Comparison of ENCODE assay signal across 10 mouse cellular contexts in genomic region chr12:72047513-72047912, GRCm38 (mm10). TPM values are rescaled to one million over a fixed set of nuclear protein-coding genes. Genes with fewer than 3 reads are reported as not detected.
DNase-seq lines count a peak whose midpoint lies in the region; ATAC-seq and TF ChIP-seq lines count a peak whose summit lies in the region.
"Had no signal": no experiment of that assay in that cellular context is flagged by ENCODE, and none has a peak within 500 bp of the region (broad histone marks: within the 10 kb centered on the region; RNA-seq: fewer than 3 reads in every experiment).

No protein-coding gene starts in this region.

- ATAC-seq in lung, postnatal 0 days, result no peak

- DNase-seq in heart, adult 2 months, result no peak
- no peak for DNase-seq in heart, postnatal 4 days
- DNase-seq in lung, postnatal 0 days (ENCODE audit: low spot score), result peak; percentile 80
- no peak for DNase-seq in lung, adult 18-20 months
- peak; percentile 23 for DNase-seq in R1 (ENCODE audit: low read depth, low spot score)
- peak; percentile 78 for DNase-seq in retina, embryonic 14.5 days (ENCODE audit: low spot score)
- no peak for DNase-seq in left cerebral cortex, postnatal 25 days (ENCODE audit: low spot score in 2 of 2)
- DNase-seq in frontal cortex, postnatal 36 days (ENCODE audit: low spot score in 2 of 2), result no peak
- DNase-seq: cerebellum, adult 18-20 months had no signal

- TF ChIP-seq CTCF in heart, adult 2 months (IDR thresholded peaks at IDR 0.05), result peak; percentile 95
- TF ChIP-seq CTCF in lung, postnatal 0 days (IDR thresholded peaks at IDR 0.05), result peak; percentile 76

- no peak for TF ChIP-seq EP300 in heart, adult 2 months (IDR thresholded peaks at IDR 0.05; ENCODE audit: insufficient read depth, low read depth, low read length)
- peak; percentile 41; the same call in 1 of the 2 replicates for TF ChIP-seq EP300 in lung, postnatal 0 days (IDR thresholded peaks at IDR 0.05)

- no peaks in the 10 kb centered on the region for H3K36me3 ChIP-seq in heart, adult 2 months (ENCODE audit: control insufficient read depth, insufficient read depth, low read length)
- no peaks in the 10 kb centered on the region for H3K36me3 ChIP-seq in lung, postnatal 0 days (ENCODE audit: insufficient read depth, low read length)
- H3K36me3 ChIP-seq: forebrain, embryonic 12.5 days had no signal

- H3K27ac ChIP-seq in heart, adult 2 months, result no peak overlapping the region; the same call in 1 of the 2 replicates
- H3K27ac ChIP-seq in lung, postnatal 0 days (ENCODE audit: low read length), result no peak overlapping the region
- H3K27ac ChIP-seq: forebrain, embryonic 12.5 days had no signal

- H3K4me1 ChIP-seq in heart, adult 2 months (ENCODE audit: control insufficient read depth, insufficient read depth, low read length), result no peaks in the 10 kb centered on the region
- H3K4me1 ChIP-seq in lung, postnatal 0 days (ENCODE audit: insufficient read depth, low read depth, low read length), result no peaks in the 10 kb centered on the region

- no peak overlapping the region for H3K4me2 ChIP-seq in lung, postnatal 0 days (replicated peaks; ENCODE audit: low read depth, low read length)
- H3K4me2 ChIP-seq: forebrain, embryonic 12.5 days had no signal

- H3K4me3 ChIP-seq in heart, adult 2 months, result no peak overlapping the region
- H3K4me3 ChIP-seq in lung, postnatal 0 days (ENCODE audit: low read depth, low read length), result no peak overlapping the region
- H3K4me3 ChIP-seq: forebrain, embryonic 12.5 days had no signal

- H3K9me3 ChIP-seq in lung, postnatal 0 days (ENCODE audit: low read length), result no peaks in the 10 kb centered on the region
- H3K9me3 ChIP-seq: forebrain, embryonic 12.5 days had no signal

- WGBS in heart, adult 2 months, result 2% methylated on average over 2 of the region's 2 CpGs
- WGBS in lung, postnatal 0 days, result 2% methylated on average over 2 of the region's 2 CpGs

- intact Hi-C loops in heart, adult 2 months (cut with DNase I), result loop anchor here (1.0 to 5.0 kb wide), 3 partner anchors 45 to 279 kb away; partner anchors contain the start of gene Daam1
- intact Hi-C loops in left cerebral cortex, postnatal 25 days (cut with DNase I), result loop anchor here (1.0 kb wide), 1 partner anchor 279 kb away; no protein-coding TSS in a partner anchor

- H3K79me2 ChIP-seq in heart, adult 2 months (replicated peaks; ENCODE audit: control insufficient read depth, insufficient read depth, low read length), result no peaks in the 10 kb centered on the region

- H3K27me3 ChIP-seq in heart, adult 2 months (ENCODE audit: control insufficient read depth, insufficient read depth, low read length), result no peaks in the 10 kb centered on the region
- no peaks in the 10 kb centered on the region for H3K27me3 ChIP-seq in lung, postnatal 0 days (replicated peaks; ENCODE audit: insufficient read depth, low read length)
- H3K27me3 ChIP-seq: forebrain, embryonic 12.5 days had no signal

- no peak for TF ChIP-seq POLR2A in heart, adult 2 months (IDR thresholded peaks at IDR 0.05; ENCODE audit: insufficient read depth, low read depth, low read length)

- no peak overlapping the region for H3K9ac ChIP-seq in heart, adult 2 months (ENCODE audit: low read depth, low read length)
- no peak overlapping the region for H3K9ac ChIP-seq in lung, postnatal 0 days (replicated peaks; ENCODE audit: low read depth)
- H3K9ac ChIP-seq: forebrain, embryonic 12.5 days had no signal

RNA-seq across cellular contexts. Expression of gene Gpr135, which starts 23.4 kb away (rescaled TPM):
- total RNA-seq in heart, adult 2 months (2021), result under 1 TPM; 0.27 to 0.31 TPM
- polyA plus RNA-seq in heart, adult 2 months (2012; rRNA removed), result 0.59 and 0.78 TPM in 2 replicates
- under 1 TPM; 0.59 to 0.67 TPM for total RNA-seq in heart, postnatal 4 days (2021)
- 0.49 and 0.55 TPM in 2 replicates for polyA plus RNA-seq in lung, postnatal 0 days (2015; fragmentation: Nextera tagmentation; extraction: Ambion mirVana)
- total RNA-seq in left cerebral cortex, postnatal 25 days (2021), result 10 to 100 TPM; 12.5 to 13.2 TPM

RNA-seq across cellular contexts. Expression of gene L3hypdh, which starts 37.7 kb away (rescaled TPM):
- 1 to 10 TPM; 6.0 to 6.1 TPM for total RNA-seq in heart, adult 2 months (2021)
- 8.5 and 9.1 TPM in 2 replicates for polyA plus RNA-seq in heart, adult 2 months (2012; rRNA removed)
- 10 to 100 TPM; 12.2 to 13.7 TPM for total RNA-seq in heart, postnatal 4 days (2021)
- polyA plus RNA-seq in lung, postnatal 0 days (2015; fragmentation: Nextera tagmentation; extraction: Ambion mirVana), result 10.7 and 11.7 TPM in 2 replicates
- total RNA-seq in left cerebral cortex, postnatal 25 days (2021), result 1 to 10 TPM; 2.6 to 3.4 TPM

RNA-seq across cellular contexts. Expression of gene Jkamp, which starts 37.9 kb away (rescaled TPM):
- 10 to 100 TPM; 19.9 to 21.9 TPM for total RNA-seq in heart, adult 2 months (2021)
- 60.4 and 100 TPM in 2 replicates for polyA plus RNA-seq in heart, adult 2 months (2012; rRNA removed)
- 10 to 100 TPM; 33.2 to 36.1 TPM for total RNA-seq in heart, postnatal 4 days (2021)
- 73.2 and 78.8 TPM in 2 replicates for polyA plus RNA-seq in lung, postnatal 0 days (2015; fragmentation: Nextera tagmentation; extraction: Ambion mirVana)
- total RNA-seq in left cerebral cortex, postnatal 25 days (2021), result 10 to 100 TPM; 54.8 to 55.5 TPM

Comparison
In these comparisons a context has a peak if more than half of its experiments do, and no peak if none do; other contexts are left out.
1. DNase-seq: peak in lung, postnatal 0 days (single experiment), R1 (single experiment) and retina, embryonic 14.5 days (single experiment); none in heart, adult 2 months (0 of 2), heart, postnatal 4 days (single experiment), lung, adult 18-20 months (0 of 2), left cerebral cortex, postnatal 25 days (0 of 2) and frontal cortex, postnatal 36 days (0 of 2).
2. RNA of gene Gpr135, which starts 23.4 kb away (total RNA-seq): 12.5 to 13.2 TPM in left cerebral cortex, postnatal 25 days; 0.59 to 0.67 TPM in heart, postnatal 4 days and 0.27 to 0.31 TPM in heart, adult 2 months; every median in the first group is over 4 times any median in the second.